Mouse (Mus musculus): ENCODE measurements at regions not wholly inside any gene's neighbourhood (a gene's known extent, or its start where the extent isn't known, plus 50 kb on each side); places are given as distances from the start of the nearest gene placed in this dataset.
"Not testable (repeated sequence)": the region's sequence is repeated elsewhere in the genome, so short reads cannot be mapped to it uniquely, and the experiment has no call there.

DNA sequence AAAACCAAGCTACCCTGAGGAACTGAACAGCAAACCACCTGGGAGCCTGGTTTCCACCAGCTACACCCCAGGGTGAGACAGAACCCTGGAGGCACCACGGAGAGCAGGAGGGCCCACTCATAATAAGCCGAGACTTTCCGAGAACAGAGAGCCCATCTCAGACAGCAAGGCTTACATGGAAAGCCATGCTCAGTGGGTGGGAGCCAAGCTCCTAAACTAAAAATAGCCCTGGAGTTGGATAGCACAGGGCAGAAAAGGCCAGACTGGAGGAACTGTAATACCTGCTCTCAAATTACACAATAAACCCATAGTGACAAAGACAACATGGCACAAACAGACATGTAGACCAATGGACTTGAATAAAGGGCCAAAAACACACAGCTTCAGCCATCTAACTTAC, 69.9 kb downstream of the Fbxo4 start:
- DNase-seq (ENCODE audit: low spot score in 2 of 2) = no peak

DNA sequence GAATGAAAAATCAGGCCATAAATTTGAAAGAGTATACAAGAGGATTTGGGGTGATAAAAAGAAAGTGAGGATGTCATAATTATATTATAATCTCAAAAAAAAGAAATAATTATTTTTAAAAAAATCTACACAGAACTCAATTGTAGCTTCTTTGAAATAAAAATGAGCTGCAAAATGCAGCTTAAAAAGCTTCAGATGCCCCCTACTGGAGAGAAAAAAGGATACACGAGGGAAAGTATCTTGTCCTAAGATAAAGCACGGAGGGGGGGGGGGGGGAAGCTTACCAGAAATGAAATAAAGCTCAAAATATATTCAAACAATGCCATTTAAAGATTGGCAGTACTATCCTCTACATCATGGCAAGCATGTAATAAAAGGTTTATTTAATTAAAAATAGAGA, 70.7 kb downstream of the Fbxo4 start:
- no peak for DNase-seq (ENCODE audit: low spot score in 2 of 2)

DNA sequence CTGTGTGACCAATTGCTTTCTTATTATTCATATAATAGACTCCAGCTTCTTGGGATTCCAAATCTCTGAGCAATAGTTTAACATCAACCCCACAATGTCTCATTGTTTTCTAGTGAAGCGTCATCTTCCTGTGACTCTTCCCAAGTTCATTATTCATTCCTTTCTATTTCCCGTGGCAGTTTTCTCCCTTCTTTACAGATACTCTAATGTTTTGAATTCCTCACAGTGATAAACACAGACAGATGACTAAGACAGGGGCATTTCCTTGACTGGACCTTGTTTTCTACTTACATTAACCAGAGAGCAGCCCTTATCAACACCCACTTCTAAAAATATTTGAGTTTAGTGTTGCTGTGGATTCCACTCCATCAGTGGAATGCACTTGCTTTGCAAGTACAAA, 73.8 kb downstream of the Fbxo4 start:
- DNase-seq (ENCODE audit: low spot score in 2 of 2) = no peak

DNA sequence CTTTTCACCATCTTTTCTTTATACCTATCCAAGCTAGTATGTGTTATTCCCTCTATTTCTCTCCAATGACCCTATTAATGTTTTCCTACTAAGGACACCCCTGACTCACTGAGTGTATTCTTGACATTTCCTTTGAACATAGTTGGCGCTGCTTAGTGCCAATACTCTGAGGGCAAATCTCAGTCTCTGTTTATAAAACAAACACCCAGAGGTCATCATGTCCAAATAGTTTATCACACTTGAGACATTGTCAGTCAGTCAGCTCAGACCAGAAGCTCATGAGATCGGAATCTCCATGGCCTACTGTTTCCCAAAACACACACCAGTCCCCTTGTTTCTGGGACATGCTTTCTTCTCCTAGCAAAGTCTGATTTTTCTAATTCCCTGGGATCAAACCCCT, 100.9 kb downstream of the Fbxo4 start:
- no peak for DNase-seq (ENCODE audit: low spot score in 2 of 2)

- no peak for DNase-seq (ENCODE audit: low spot score in 2 of 2)
Observed at GRCm38 (mm10) chr15:3877506-3877905, 101.9 kb downstream of the Fbxo4 start.

DNA sequence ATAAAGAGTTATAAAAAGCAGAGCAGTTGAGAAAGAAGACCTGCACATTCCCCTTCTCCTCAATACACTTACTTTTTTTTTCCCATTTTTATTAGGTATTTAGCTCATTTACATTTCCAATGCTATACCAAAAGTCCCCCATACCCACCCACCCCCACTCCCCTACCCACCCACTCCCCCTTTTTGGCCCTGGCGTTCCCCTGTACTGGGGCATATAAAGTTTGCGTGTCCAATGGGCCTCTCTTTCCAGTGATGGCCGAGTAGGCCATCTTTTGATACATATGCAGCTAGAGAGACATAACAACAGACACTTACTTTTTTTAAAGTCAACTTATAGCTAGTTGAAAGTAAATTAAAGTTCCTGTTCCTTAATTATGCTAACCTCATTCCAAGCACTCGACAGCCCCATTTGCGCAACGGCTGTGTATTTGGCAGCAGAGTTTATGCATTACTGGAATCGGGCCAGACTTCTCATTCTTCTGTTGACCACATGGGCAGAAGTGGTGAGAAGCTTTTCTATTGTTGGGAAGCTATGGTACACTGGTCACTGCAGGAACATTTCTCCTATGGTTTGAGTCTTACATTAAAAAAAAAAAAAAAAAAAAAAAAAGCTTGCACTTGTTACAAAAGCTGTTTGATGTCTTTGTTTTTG, 104.0 kb downstream of the Fbxo4 start:
- DNase-seq (ENCODE audit: low spot score in 2 of 2) = not testable (repeated sequence)

GRCm38 (mm10) chr15:3831802-3832201, 147.6 kb downstream of the Fbxo4 start:
- no peak for DNase-seq (ENCODE audit: low spot score in 2 of 2)

- no peak for DNase-seq (ENCODE audit: low spot score in 2 of 2)
Observed at GRCm38 (mm10) chr15:3805430-3805829, 173.9 kb downstream of the Fbxo4 start.

DNA sequence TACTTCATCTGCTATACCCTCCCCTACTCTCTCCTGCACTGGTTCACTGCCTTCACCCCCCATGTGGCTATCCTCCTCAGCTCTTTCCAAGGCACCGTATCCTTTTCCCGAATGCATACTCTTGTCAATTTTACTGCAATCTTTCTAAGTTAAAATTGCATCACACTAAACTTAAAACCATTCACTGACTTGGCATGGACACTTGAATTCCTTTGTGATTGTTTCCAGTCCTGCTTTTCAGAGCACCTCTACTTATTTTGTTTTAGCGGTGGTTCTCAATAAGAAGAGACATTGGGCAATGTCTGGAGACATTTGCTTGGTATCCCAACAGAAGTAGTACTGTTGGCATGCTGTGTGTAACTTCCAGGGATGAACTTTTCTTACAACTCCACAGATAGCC, 192.6 kb upstream of the Ghr start:
- no peak for DNase-seq (ENCODE audit: low spot score in 2 of 2)

DNA sequence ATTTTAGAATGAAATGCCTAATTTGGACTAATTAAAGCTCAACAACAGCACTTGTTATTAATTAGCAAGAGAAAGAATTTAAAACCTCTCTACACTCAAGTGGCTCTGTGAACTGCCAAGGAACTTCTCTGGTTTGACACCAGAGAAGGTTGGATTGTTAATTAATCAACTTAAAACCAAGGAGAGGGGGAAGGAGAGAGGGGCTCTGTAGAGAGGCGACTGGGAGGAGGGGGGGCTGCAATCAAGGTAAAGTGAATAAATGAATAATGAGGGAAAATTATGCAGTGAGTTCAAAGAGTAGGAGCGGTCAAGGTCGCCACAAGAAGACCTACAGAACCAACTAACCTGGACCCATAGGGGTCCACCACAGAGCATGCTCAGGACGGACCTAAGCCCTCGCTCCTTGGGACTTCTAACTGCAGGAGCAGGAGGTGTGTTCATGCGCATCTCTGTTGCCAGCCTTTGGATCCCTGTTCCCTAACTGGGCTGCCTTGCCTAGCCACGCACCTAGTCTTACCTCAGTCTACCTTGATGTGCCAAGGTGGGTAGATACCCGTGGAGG, 189.0 kb upstream of the Ghr start:
- no peak for DNase-seq (ENCODE audit: low spot score in 2 of 2)

DNA sequence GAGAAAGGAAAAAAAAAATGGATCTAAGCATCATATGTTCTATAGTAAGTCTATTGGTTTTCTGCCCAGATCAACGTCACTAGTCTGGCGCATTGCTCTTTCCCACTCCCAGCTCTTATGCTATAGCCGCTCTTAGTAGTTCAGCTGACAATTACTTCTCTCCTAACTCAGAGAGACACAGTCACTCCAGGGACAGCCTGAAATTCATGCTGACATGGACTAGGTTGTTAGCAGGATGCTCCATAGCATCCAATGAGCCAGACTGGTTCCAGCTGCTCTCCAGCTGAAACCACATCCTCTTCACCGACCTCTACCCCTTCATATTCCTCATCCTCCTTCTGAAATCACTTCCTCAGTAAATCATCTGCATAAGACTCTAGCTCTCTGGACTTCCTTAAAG, 187.0 kb upstream of the Ghr start:
- no peak for DNase-seq (ENCODE audit: low spot score in 2 of 2)

DNA sequence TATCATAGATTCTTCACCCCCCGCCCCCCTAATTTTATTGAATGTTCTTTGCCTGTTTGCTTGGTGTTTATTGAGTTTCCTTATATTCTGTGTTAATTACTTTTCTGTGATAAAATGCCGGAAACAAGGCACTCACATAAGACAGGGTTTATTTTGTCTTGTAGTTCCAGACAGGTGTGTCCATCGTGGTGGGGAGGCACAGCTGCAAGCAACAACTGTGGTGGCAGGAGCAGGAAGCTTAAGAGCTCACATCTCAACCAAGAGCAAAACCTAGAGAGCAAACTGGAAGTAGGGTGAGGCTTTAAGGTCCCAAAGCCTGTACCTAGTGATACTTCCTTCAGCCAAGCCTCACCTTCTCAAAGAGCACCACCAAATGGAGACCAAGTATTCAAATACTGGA, 181.4 kb upstream of the Ghr start:
- DNase-seq (ENCODE audit: low spot score in 2 of 2) = no peak

GRCm38 (mm10) chr15:3760396-3760795, 177.1 kb upstream of the Ghr start:
- DNase-seq (ENCODE audit: low spot score in 2 of 2) = no peak

DNA sequence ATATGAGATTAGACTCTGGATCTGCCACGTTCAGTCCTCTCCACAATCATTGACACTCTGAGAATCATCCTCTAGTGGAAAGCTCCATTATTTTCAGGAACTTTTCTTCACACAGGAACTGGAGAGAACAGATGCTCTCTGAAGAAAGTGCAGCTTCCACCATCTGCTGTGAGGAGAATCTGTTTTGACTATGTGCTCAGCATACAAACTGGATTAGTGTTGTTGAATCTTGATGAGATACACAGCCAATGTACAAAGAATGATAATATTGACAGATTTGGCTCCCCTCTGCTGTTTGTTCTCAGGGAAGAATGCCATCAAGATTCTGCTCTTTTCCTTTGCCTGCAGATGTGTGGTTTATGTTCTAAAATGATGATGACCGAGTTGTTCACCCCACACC, 172.3 kb upstream of the Ghr start:
- no peak for DNase-seq (ENCODE audit: low spot score in 2 of 2)

- not testable (repeated sequence) for DNase-seq (ENCODE audit: low spot score in 2 of 2)
Observed at GRCm38 (mm10) chr15:3748072-3748471, 164.8 kb upstream of the Ghr start.

- no peak for DNase-seq (ENCODE audit: low spot score in 2 of 2)
Observed at GRCm38 (mm10) chr15:3743168-3743814, 160.0 kb upstream of the Ghr start.

- no peak for DNase-seq (ENCODE audit: low spot score in 2 of 2)
Observed at GRCm38 (mm10) chr15:3742191-3742590, 158.9 kb upstream of the Ghr start.

DNA sequence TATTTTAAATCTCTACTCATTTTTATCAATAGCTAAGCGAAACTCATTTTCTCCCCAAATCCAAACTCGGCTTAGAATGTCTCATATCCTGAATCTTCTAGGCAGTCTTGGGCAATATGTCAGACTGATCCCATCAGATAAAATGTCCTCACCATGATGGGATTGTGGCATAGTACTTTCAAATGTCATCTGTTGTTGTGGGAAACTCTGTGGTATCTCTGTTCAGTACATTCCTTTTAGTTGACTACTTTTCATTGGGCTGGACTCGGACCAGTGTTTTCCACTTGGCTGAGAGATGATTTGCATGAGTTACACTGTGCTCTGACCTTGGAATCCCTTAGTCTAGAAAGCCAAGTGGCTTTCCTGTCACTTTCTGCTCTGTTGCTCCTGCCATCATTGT, 141.9 kb upstream of the Ghr start:
- no peak for DNase-seq (ENCODE audit: low spot score in 2 of 2)

DNA sequence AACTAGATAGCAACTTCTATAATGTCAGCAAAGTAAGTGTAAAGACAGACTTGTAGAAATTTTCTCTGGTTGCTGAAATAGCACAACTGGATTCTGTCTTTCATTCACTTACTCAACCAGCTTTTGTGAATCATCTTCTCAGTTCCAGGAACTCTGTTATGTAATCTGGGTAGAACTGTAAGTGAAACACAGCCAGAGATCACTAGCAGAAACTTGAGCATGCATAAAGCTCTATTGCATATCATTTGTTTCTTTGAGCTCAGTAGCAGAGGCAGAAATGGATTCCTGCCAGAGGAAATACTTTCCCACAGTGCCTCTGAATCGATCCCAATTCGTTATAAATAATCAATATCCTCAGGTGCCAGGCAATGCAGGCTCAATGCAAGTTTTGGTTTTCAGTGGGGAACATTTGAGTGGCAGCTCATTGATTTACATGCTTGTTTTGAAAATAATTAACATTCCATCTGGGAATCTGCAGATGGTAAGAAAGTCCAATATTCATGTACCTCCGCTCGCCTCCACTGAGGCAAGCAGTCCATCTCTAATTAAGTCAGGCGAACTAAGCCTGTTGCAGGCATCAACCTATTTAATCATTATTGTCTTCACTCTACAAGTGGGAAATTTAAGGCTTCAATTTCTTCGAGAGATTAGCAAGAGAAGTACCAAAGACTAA, 137.5 kb upstream of the Ghr start:
- no peak for DNase-seq (ENCODE audit: low spot score in 2 of 2)

DNA sequence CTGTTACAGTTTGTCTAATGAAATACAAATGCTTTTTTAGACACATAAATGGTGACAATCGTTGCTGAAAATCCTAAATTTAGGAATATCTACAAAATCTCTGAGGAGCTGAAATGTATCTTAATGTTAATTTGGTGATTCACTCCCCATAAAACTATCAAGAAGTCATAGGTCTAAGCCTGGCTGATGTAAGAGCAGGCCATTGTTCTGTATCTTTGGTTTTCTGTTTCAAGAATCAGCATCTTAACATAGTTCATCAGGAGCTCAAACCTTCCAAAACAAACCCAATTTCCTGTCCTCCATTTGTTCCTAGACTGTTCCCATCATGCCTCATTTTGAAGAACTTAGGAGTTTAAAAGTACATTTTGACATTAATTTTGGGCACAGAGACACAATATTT, 128.5 kb upstream of the Ghr start:
- DNase-seq (ENCODE audit: low spot score in 2 of 2) = no peak

- DNase-seq (ENCODE audit: low spot score in 2 of 2) = peak in 1 of 2 experiments; percentile 18
Observed at GRCm38 (mm10) chr15:3707089-3708078, 124.1 kb upstream of the Ghr start.
